Mouse (Mus musculus): ENCODE data around the gene Vps13d.

Gene Vps13d

GRCm38 (mm10) chr4:145079324-145079723 is 115.5 kb downstream of the Vps13d start:
- no peak for DNase-seq (ENCODE audit: low read depth, low spot score)

GRCm38 (mm10) chr4:145074276-145074675 is 120.5 kb downstream of the Vps13d start:
- DNase-seq (ENCODE audit: low read depth, low spot score) = peak; percentile 49

- no peak for DNase-seq (ENCODE audit: low read depth, low spot score)
Observed at GRCm38 (mm10) chr4:145073728-145074127, 121.1 kb downstream of the Vps13d start.

GRCm38 (mm10) chr4:145071942-145072341 is 122.9 kb downstream of the Vps13d start:
- DNase-seq (ENCODE audit: low read depth, low spot score) = no peak

- peak; percentile 25 for DNase-seq (ENCODE audit: low read depth, low spot score)
Observed at GRCm38 (mm10) chr4:145067019-145067680, 127.7 kb downstream of the Vps13d start.

GRCm38 (mm10) chr4:145066336-145067018 is 128.3 kb downstream of the Vps13d start:
- DNase-seq (ENCODE audit: low read depth, low spot score) = no peak

- DNase-seq (ENCODE audit: low read depth, low spot score) = no peak
Observed at GRCm38 (mm10) chr4:145058749-145059442, 135.9 kb downstream of the Vps13d start.

- DNase-seq (ENCODE audit: low read depth, low spot score) = no peak
Observed at GRCm38 (mm10) chr4:145056346-145056745, 138.5 kb downstream of the Vps13d start.

- DNase-seq (ENCODE audit: low read depth, low spot score) = no peak
Observed at GRCm38 (mm10) chr4:145055792-145056191, 139.0 kb downstream of the Vps13d start.

GRCm38 (mm10) chr4:145054369-145054768 is 140.4 kb downstream of the Vps13d start:
- no peak for DNase-seq (ENCODE audit: low read depth, low spot score)

- DNase-seq (ENCODE audit: low read depth, low spot score) = no peak
Observed at GRCm38 (mm10) chr4:145052697-145053096, 142.1 kb downstream of the Vps13d start.

GRCm38 (mm10) chr4:145052282-145052681 is 142.5 kb downstream of the Vps13d start:
- no peak for DNase-seq (ENCODE audit: low read depth, low spot score)

GRCm38 (mm10) chr4:145051209-145051969 is 143.4 kb downstream of the Vps13d start:
- DNase-seq (ENCODE audit: low read depth, low spot score) = no peak

- no peak for DNase-seq (ENCODE audit: low read depth, low spot score)
Observed at GRCm38 (mm10) chr4:145050518-145051208, 144.1 kb downstream of the Vps13d start.

- no peak for DNase-seq (ENCODE audit: low read depth, low spot score)
Observed at GRCm38 (mm10) chr4:145047964-145048363, 146.8 kb downstream of the Vps13d start.

GRCm38 (mm10) chr4:145046032-145046401 is 148.8 kb downstream of the Vps13d start:
- DNase-seq (ENCODE audit: low read depth, low spot score) = no peak

GRCm38 (mm10) chr4:145045312-145046031 is 149.3 kb downstream of the Vps13d start:
- DNase-seq (ENCODE audit: low read depth, low spot score) = no peak

GRCm38 (mm10) chr4:145041223-145041870 is 153.5 kb downstream of the Vps13d start:
- no peak for DNase-seq (ENCODE audit: low read depth, low spot score)

GRCm38 (mm10) chr4:145037631-145038416 is 157.0 kb downstream of the Vps13d start:
- DNase-seq (ENCODE audit: low read depth, low spot score) = no peak
